Mouse (Mus musculus) small intestine, adult 2 months (tissue): ENCODE measurements around the gene Atp2c1.

Experiments
- CTCF ChIP-seq: fragments of 200-500 bp; IDR thresholded peaks from 2 replicates; pipeline ENCODE4 v1.5.1; 2012; ENCODE audit warnings: low read depth, mild to moderate bottlenecking, control low read depth, inconsistent platforms, low read length, moderate library complexity, mixed read lengths; ENCODE audit not compliant: insufficient replicate concordance, insufficient read length; ENCODE audit errors: extremely low read depth
- POLR2A ChIP-seq: fragments of 200-500 bp; IDR thresholded peaks from 2 replicates; pipeline ENCODE4 v1.6.1; 2012; ENCODE audit warnings: low read depth, mild to moderate bottlenecking, control low read depth, inconsistent platforms, low read length, moderate library complexity

- TF ChIP-seq CTCF: no peak
- no peak for TF ChIP-seq POLR2A
Observed at GRCm38 (mm10) chr9:105549096-105549495, 22.0 kb upstream of the Atp2c1 start.
